9 mouse cellular contexts compared by ENCODE assay signal in the genomic region with DNA sequence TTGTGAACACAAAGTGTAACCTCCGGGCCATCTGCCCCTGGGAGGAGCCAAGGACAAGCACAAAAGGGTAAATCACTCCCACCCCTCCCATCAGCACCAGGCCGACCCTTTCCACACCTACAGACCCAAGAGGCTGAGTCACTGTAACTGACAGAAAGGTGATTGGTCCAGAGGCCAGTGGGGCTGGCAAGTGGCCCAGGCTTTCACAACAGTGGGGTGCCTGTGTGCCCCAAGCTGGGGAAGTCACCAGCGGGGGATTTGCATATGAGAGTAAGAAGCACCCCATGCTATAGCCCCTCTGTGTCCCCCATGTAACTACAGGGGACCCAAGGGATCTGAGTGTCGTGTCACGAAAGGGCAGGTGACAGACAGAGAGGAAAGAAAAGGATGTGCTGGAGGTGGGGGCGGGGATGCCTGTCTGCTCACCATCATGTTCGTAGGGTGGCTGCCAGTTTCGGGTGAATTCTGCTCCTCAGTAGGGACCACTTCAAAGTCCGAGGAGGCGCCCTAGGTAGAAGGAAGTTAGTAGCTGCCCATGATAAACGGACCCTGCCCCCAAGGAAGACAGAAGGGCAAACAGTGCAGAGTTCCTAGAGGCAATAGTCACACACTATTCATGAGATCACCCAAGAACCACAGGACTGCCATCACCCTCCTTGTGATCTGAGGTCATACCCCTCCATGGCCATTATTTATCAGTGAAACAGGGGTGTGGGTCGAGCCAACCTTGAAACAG. TPM values are rescaled to one million over a fixed set of nuclear protein-coding genes. Genes with fewer than 3 reads are reported as not detected.
A peak's percentile ranks its signal among the peaks of the same experiment; 100 is the strongest.
DNase-seq lines count a peak whose midpoint lies in the region; ATAC-seq and TF ChIP-seq lines count a peak whose summit lies in the region.
"Had no signal": no experiment of that assay in that cellular context is flagged by ENCODE, and none has a peak within 500 bp of the region (broad histone marks: within the 10 kb centered on the region; RNA-seq: fewer than 3 reads in every experiment).

No protein-coding gene starts in this region.

- DNase-seq in heart, postnatal 0 days (ENCODE audit: low spot score), result peak; percentile 16
- DNase-seq in heart, adult 9 months (ENCODE audit: low spot score in 2 of 2), result no peak
- DNase-seq in CD4-positive, CD25-positive, alpha-beta regulatory T cell, adult 2 months (ENCODE audit: low read depth, low spot score), result peak; percentile 55
- DNase-seq in adrenal gland, postnatal 36 days, result peak; percentile 80 to 81
- DNase-seq in lung, postnatal 10 days, result peak; percentile 56
- DNase-seq in gastrocnemius, adult 2 months, result no peak
- no peak for DNase-seq in layer of hippocampus, postnatal 25 days (ENCODE audit: extremely low spot score in 1 of 2, low spot score in 1 of 2)

- no peak for TF ChIP-seq EP300 in heart, postnatal 0 days (IDR thresholded peaks at IDR 0.05; ENCODE audit: low read depth)

- 0 out of 2 replicates have a peak, but pooled peaks have one; percentile 22 for ATAC-seq in heart, postnatal 0 days (ENCODE audit: insufficient read depth, low read depth)
- ATAC-seq in erythroid progenitor cell, adult 5-6 weeks (replicated peaks; ENCODE audit: low FRiP score, poor library complexity, severe bottlenecking), result no peak

- no peak overlapping the region for H3K4me2 ChIP-seq in heart, postnatal 0 days (ENCODE audit: low read depth, low read length)
- H3K4me2 ChIP-seq: limb, embryonic 13.5 days had no signal

- no peak for TF ChIP-seq CTCF in heart, postnatal 0 days (IDR thresholded peaks at IDR 0.05; ENCODE audit: low read depth)
- no peak for TF ChIP-seq CTCF in gastrocnemius, adult 2 months (IDR thresholded peaks at IDR 0.05)

- H3K27ac ChIP-seq in heart, postnatal 0 days (ENCODE audit: low read depth), result 0 out of 2 replicates have a peak overlapping the region, but pooled peaks have one; percentile 8
- H3K27ac ChIP-seq in gastrocnemius, adult 2 months, result no peak overlapping the region
- H3K27ac ChIP-seq: limb, embryonic 13.5 days had no signal

- no peak overlapping the region for H3K9ac ChIP-seq in heart, postnatal 0 days (replicated peaks; ENCODE audit: low read depth, low read length)
- H3K9ac ChIP-seq: limb, embryonic 13.5 days had no signal

- no peaks in the 10 kb centered on the region for H3K9me3 ChIP-seq in heart, postnatal 0 days (replicated peaks; ENCODE audit: control insufficient read depth, low read length)
- H3K9me3 ChIP-seq: limb, embryonic 13.5 days had no signal

- WGBS in heart, postnatal 0 days, result 41% methylated on average over 12 of the region's 12 CpGs

- peaks cover 15% of the 10 kb centered on the region for H3K4me1 ChIP-seq in heart, postnatal 0 days (ENCODE audit: control insufficient read depth, insufficient read depth)

- intact Hi-C loops in gastrocnemius, adult 2 months (cut with DNase I), result loop anchor here (10.0 kb wide), 1 partner anchor 219 kb away; a partner anchor contains a TSS

- no peaks in the 10 kb centered on the region for H3K27me3 ChIP-seq in heart, postnatal 0 days (ENCODE audit: control insufficient read depth, insufficient read depth, low read length)
- H3K27me3 ChIP-seq: limb, embryonic 13.5 days had no signal

- H3K36me3 ChIP-seq in heart, postnatal 0 days (replicated peaks; ENCODE audit: control insufficient read depth, insufficient read depth, low read length), result peaks cover 57% of the 10 kb centered on the region

- no peak overlapping the region for H3K4me3 ChIP-seq in heart, postnatal 0 days (ENCODE audit: low read depth, low read length)
- no peak overlapping the region for H3K4me3 ChIP-seq in gastrocnemius, adult 2 months
- H3K4me3 ChIP-seq: limb, embryonic 13.5 days had no signal

RNA-seq across cellular contexts. Expression of a gene that starts 26.5 kb away (rescaled TPM):
- total RNA-seq in heart, postnatal 0 days (2014; rRNA removed; ENCODE audit: low replicate concordance), result 16.6 and 19.9 TPM in 2 replicates
- 19.7 and 22.7 TPM in 2 replicates for polyA plus RNA-seq in heart, postnatal 0 days (2015; fragmentation: Nextera tagmentation; extraction: Ambion mirVana)
- 10 to 100 TPM; 66.4 to 76.0 TPM for total RNA-seq in adrenal gland, postnatal 36 days (2021)
- total RNA-seq in gastrocnemius, adult 2 months (2021), result 10 to 100 TPM; 29.8 to 31.7 TPM
- 6.3 and 7.9 TPM in 2 replicates for total RNA-seq in erythroid progenitor cell, adult 5-6 weeks (2015; ENCODE audit: low replicate concordance)
- total RNA-seq in erythroid progenitor cell, adult 5-6 weeks (2017; ENCODE audit: low replicate concordance), result 3.3 and 8.7 TPM in 2 replicates
- total RNA-seq in layer of hippocampus, postnatal 25 days (2021), result 10 to 100 TPM; 33.1 to 38.0 TPM

RNA-seq across cellular contexts. Expression of a gene that starts 34.0 kb away (rescaled TPM):
- 114 and 243 TPM in 2 replicates for total RNA-seq in heart, postnatal 0 days (2014; rRNA removed; ENCODE audit: low replicate concordance)
- polyA plus RNA-seq in heart, postnatal 0 days (2015; fragmentation: Nextera tagmentation; extraction: Ambion mirVana), result 788 and 904 TPM in 2 replicates
- 100 to 1,000 TPM; 262 to 383 TPM for total RNA-seq in adrenal gland, postnatal 36 days (2021)
- total RNA-seq in gastrocnemius, adult 2 months (2021), result 100 to 1,000 TPM in 1 of 2 experiments, 10 to 100 TPM in 1; 46.5 to 139 TPM
- 15.5 and 29.3 TPM in 2 replicates for total RNA-seq in erythroid progenitor cell, adult 5-6 weeks (2015; ENCODE audit: low replicate concordance)
- total RNA-seq in erythroid progenitor cell, adult 5-6 weeks (2017; ENCODE audit: low replicate concordance), result 0.30 and 2.4 TPM in 2 replicates
- 1 to 10 TPM; 4.6 to 5.6 TPM for total RNA-seq in layer of hippocampus, postnatal 25 days (2021)

Comparison
In these comparisons a context has a peak if more than half of its experiments do, and no peak if none do; other contexts are left out.
1. DNase-seq: peak in heart, postnatal 0 days (single experiment), CD4-positive, CD25-positive, alpha-beta regulatory T cell, adult 2 months (single experiment), adrenal gland, postnatal 36 days (2 of 2) and lung, postnatal 10 days (single experiment); none in heart, adult 9 months (0 of 2), gastrocnemius, adult 2 months (single experiment) and layer of hippocampus, postnatal 25 days (0 of 2).